Mouse (Mus musculus) adrenal gland, postnatal 14 days (tissue): ENCODE data around the gene Hoxa9. TPM values are rescaled to one million over a fixed set of nuclear protein-coding genes. Genes with fewer than 3 reads are reported as not detected.
A peak's percentile ranks its signal among the peaks of the same experiment; 100 is the strongest.

Experiments used
- DNase-seq: peaks from one replicate; pipeline ENCODE4 v3.0.0; 2021; ENCODE audit warnings: mixed read lengths
- total RNA-seq: library from RNA; stranded (reverse); gene quantifications from 2 replicates; pipeline ENCODE4 v1.2.3, GENCODE M21; 2021

The Hoxa9 gene
- total RNA-seq, 1 experiment from 2014 or later, result 1.8 TPM

- peak; percentile 62 for DNase-seq
These were observed 27.4 kb downstream of the Hoxa9 start for GRCm38 (mm10) chr6:52203371-52204049.

GRCm38 (mm10) chr6:52203121-52203370 is 27.8 kb downstream of the Hoxa9 start:
- DNase-seq, result no peak

- no peak for DNase-seq
These were observed 28.3 kb downstream of the Hoxa9 start for GRCm38 (mm10) chr6:52202362-52203120.

GRCm38 (mm10) chr6:52201269-52201668 is 29.6 kb downstream of the Hoxa9 start:
- DNase-seq, result no peak

GRCm38 (mm10) chr6:52200751-52201250 is 30.1 kb downstream of the Hoxa9 start:
- DNase-seq, result no peak

GRCm38 (mm10) chr6:52200073-52200750 is 30.7 kb downstream of the Hoxa9 start:
- peak; percentile 65 for DNase-seq

GRCm38 (mm10) chr6:52197271-52197670 is 33.6 kb downstream of the Hoxa9 start:
- DNase-seq, result peak; percentile 78

- DNase-seq, result no peak
These were observed 34.1 kb downstream of the Hoxa9 start for GRCm38 (mm10) chr6:52196811-52197210.

- DNase-seq, result no peak
These were observed 36.2 kb downstream of the Hoxa9 start for GRCm38 (mm10) chr6:52194690-52195089.

GRCm38 (mm10) chr6:52191860-52192550 is 38.9 kb downstream of the Hoxa9 start:
- peak; percentile 96 for DNase-seq

GRCm38 (mm10) chr6:52190906-52191810 is 39.7 kb downstream of the Hoxa9 start, which contains the start of gene Hoxa4:
TSS of gene Hoxa4 (minus strand) at chr6:52191753.
- no peak for DNase-seq

GRCm38 (mm10) chr6:52190410-52190809 is 40.5 kb downstream of the Hoxa9 start:
- no peak for DNase-seq

- no peak for DNase-seq
These were observed 41.0 kb downstream of the Hoxa9 start for GRCm38 (mm10) chr6:52189909-52190308.

- peak; percentile 52 for DNase-seq
These were observed 41.7 kb downstream of the Hoxa9 start for GRCm38 (mm10) chr6:52189172-52189591.

- DNase-seq, result no peak
These were observed 44.4 kb downstream of the Hoxa9 start for GRCm38 (mm10) chr6:52186500-52186899.

GRCm38 (mm10) chr6:52185834-52186233 is 45.1 kb downstream of the Hoxa9 start:
- no peak for DNase-seq

GRCm38 (mm10) chr6:52185222-52185621 is 45.7 kb downstream of the Hoxa9 start:
- peak; percentile 73 for DNase-seq

- DNase-seq, result no peak
These were observed 46.2 kb downstream of the Hoxa9 start for GRCm38 (mm10) chr6:52184668-52185067.

- DNase-seq, result no peak
These were observed 47.4 kb downstream of the Hoxa9 start for GRCm38 (mm10) chr6:52183311-52184080.

GRCm38 (mm10) chr6:52182793-52183192 is 48.1 kb downstream of the Hoxa9 start:
- DNase-seq, result no peak

GRCm38 (mm10) chr6:52182030-52182429 is 48.9 kb downstream of the Hoxa9 start:
- no peak for DNase-seq
